Mouse (Mus musculus) layer of hippocampus, adult 9-10 months (tissue): ENCODE data around the gene Kirrel3.
A peak's percentile ranks its signal among the peaks of the same experiment; 100 is the strongest.

Source experiments
- DNase-seq: peaks from one replicate; pipeline ENCODE4 v3.0.0; 2022; ENCODE audit warnings: low spot score

Kirrel3 gene

DNA sequence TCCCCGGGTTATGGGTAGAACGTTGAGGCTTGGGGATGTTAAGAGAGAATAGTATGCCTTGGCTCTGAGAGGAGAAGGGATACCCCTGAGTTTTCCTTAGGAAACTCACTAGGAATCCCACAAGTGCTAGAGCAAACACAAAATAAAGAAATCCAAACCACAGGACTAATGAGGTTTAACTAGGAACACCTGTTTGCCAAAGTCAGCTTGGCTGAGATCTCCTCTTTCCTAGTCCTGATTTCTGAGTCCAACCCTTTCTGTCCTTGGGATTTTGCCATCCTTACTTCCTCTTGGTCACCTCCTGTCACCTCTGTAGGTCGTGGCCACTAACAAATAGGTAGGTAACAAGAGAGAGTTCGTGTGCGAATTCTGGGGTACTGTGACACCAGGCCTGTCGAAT is 540.6 kb downstream of the Kirrel3 start:
- DNase-seq: no peak

DNA sequence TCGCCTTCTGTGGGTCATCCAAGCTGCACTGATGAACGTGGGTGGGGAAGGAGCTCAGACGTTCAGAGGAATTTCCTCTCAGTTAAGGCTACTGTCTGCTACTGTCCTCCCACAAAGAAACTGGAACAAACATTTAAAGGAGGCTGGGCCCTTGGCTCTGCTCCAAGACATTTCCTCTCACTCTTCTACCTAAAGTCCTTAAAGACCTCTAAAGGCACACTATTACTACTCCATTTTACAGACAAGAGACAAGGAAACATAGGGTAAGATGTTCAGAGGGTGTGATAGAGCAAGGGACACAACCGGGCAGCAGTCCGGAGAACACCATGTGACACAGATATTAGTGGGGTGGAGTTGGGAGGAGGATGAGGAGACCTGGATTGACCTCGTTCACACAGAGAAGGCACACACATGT is 541.2 kb downstream of the Kirrel3 start:
- no peak for DNase-seq

DNA sequence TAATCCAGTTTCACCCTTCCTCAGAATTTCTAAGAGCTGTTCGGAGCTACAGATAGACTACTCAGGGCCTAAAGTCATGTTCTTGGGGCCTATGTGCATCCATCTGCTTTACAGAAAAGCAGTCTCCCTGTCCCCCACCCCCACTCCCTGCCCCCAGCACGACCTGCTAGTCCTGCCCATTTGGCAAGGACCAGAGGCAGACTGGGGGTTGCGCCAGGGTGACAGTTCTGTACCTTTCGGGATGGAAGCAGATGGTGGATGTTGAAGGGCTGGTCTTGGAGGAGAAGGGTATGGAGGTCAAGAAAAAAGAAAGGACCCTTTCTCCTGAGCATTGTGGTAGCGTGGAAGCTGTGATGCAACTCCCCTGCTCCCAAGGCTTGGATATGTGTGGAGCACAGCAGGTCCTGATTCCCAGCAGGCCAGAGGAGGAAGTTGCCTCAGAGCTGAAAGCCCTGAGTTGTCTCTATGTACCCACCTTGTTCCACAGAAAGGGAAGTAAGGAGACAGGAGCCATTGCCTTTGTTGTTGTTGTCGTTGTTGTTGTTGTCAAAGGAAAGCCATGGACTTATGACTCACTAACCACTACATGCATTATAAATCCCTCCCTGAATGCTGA is 541.8 kb downstream of the Kirrel3 start:
- no peak for DNase-seq

DNA sequence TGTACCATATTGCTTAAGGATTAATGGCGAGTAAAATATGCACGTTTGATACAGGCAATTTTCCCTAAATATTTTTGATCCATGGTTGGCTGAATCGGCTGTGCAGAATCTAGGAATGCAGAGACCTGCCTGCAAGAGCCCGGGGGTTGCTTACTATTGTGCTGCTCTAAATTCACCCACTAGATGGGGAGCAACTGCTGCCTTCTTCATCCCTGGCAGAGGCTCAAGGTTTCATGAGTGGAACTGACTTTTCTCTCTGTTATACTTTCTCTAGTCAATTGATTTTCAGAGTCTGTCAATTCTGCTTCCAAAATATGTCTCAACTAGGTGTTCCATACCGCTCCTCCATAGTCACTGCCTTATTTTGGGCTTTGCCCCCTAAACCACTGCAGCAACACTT is 545.1 kb downstream of the Kirrel3 start:
- peak; percentile 33 for DNase-seq

DNA sequence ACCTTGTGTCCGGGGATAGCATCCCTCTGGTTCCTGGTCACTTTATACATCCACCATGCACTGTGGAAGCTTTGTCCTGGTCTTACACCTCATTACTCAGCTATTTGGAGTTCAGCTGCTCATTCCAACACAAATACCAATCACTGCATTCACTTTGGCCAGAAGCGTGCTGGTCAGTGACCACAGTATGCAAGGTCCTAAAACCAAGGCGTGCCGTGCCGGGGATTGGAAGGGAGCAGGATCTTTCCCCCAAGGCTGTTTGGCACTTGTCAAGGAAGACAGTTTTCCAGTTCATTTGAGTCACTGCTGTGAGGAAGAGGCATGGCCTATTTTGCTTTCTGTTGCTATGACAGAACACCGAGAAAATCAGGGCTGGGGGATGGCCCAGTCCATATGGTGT is 546.8 kb downstream of the Kirrel3 start:
- no peak for DNase-seq

DNA sequence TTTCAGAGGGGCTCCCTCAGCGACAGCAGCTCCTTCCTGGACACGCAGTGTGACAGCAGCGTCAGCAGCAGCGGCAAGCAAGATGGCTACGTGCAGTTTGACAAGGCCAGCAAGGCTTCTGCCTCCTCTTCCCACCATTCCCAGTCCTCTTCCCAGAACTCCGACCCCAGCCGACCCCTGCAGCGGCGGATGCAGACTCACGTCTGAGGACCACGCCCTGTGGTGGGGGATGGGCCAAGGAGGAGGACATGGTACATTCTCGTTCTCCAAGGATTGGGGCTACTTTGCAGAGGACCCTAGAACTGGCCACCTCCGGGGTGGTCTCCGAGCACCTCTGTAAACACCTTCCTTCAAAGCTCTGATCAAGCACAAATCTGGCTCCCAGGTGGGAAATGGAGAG is 549.4 kb downstream of the Kirrel3 start:
- DNase-seq: no peak

DNA sequence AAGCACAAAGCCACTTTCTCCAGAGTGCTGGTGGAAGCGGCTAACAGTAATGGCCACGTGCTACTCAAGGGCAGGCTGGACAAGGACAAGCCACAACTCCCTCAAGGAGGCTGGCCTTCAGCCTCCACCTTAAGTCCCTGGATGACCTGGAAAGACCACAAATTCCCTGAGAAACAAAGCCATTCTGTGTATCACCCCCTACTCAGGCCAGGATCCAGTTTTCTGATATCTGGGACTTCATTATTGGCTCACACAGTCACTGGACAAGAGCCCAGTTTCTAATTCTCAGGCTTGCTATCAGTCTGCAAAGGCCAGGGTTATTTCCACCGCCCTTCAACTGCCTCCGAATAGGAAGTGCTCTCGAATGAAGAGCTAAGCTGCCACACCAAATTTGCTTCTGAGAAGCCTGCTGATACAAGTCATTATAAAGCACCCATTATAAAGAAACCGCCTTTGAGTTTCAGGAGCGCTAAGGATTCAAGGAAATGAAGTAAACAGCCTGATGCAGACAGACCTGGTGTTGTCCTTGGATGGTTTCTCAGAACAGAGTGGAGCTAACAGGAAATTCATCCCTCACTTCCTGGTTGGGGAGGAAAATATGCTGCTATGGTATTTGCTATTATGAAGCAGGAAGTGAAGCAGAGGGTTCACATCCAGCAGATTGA is 553.4 kb downstream of the Kirrel3 start:
- DNase-seq: no peak

DNA sequence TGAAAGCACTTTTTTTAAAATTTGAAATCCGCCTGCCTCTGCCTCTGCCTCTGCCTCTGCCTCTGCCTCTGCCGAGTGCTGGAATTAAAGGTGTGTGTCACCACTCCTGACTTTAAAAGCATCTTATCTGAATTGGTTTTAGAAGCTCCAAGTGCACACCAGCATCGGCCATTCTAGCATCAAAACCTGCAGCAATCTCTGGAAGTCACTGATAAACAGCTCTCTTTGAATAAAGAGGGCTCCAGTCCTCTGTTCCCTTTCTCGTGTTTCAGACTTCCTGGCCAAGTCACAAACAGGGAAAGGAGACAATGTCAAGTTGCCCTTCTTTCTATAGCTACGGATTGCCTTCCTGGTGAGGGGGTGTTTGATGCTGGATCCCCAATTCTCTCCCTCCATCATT is 554.2 kb downstream of the Kirrel3 start:
- DNase-seq: no peak

DNA sequence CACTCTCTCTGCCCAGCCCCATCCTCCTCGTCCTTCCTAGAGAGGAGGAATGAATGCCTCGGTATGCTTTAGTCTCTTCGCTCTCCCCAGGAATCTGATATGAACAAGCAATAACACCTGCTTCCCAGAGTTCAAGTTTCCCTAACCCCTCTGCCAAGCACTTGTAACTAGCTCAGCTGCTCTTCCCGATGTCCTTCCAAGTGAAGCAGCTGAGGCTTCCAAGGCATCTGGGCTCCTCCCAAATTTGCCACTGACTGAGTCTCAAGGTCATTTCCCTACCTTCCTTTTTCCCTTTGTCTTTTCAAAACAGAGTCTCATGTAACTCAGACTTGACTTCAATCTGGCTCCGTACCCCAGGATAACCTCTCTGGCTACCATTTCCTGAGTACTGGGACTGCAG is 555.8 kb downstream of the Kirrel3 start:
- DNase-seq: no peak

DNA sequence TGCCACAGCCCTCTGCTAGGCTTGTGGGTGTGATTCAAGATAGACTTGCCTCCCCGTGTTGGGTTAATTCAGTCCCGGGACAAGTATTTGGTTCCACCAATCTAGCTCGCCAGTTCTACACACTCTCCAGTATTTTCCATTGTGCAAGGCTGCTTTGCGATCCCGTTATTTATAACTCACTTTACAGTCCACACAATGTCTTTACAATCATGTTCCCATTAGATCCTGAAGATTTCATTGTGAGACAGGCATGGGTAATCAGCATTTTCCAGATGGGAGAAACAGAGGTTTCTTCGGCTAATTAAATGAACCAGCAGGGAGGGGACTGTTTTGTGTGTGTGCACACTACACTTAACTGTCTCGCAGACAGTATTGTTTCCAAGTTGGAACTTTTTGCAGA is 557.9 kb downstream of the Kirrel3 start:
- DNase-seq: no peak

DNA sequence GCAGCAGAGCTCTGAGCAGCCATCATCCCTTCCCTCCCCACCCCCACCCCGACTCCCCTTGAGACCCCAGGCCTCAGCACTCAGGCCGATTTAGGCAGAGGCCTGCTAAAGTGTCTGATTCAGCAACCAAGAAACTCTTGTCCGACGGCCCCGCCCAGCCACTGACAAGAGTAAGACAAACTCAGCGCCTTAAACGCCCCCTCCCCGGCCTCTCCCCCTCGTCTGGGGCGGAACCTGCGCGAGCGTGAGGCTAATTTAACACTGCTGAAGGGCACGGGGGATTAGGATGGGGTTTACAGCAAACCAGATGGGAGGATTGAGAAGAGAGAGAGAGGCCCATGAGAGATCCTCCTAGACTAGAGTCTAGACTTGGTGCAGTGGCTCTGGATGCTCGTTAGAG is 558.8 kb downstream of the Kirrel3 start:
- DNase-seq: no peak

DNA sequence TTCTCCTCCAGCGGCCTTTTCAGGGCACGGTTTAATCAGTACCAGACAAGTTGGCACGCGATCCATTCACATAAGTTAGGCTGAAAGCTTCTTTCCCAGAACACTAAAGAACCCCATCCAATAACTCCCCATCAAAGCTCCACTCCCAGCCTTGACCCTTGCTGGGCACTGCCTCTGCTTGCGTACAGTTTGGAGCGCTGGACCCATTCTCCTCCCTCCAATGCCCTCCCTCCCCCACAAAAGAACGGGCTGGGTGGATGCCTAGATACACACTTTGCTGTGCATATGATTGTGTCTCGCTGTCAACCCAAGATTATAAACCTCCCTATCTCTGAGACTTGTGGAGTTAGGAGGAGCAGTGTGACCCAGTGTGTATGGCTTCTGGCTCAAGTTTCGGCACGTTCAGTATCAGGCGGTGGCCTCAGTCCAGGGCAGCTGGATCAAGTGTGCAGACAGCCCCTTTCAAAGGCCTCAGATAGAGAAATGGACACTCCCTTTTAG is 559.4 kb downstream of the Kirrel3 start:
- no peak for DNase-seq

DNA sequence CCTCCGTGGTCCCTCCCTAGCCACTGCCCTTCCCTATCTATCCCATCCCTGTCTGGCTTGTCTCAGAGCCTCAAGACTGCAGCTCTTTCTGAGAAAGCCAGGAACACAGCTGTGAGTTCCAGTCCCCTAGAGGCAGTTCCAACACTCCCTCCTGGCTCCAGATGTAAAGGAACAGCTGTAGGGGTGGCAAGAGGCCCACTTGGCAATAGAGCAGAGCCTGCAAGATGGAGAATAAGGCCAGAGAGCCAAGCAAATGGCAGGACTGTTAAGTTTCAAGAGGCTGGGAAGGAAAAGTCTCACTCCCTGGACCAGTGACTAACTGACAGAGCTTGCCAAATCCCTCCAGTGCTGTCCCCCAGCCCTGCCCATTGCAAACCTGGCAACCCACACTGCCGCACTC is 560.1 kb downstream of the Kirrel3 start:
- no peak for DNase-seq

DNA sequence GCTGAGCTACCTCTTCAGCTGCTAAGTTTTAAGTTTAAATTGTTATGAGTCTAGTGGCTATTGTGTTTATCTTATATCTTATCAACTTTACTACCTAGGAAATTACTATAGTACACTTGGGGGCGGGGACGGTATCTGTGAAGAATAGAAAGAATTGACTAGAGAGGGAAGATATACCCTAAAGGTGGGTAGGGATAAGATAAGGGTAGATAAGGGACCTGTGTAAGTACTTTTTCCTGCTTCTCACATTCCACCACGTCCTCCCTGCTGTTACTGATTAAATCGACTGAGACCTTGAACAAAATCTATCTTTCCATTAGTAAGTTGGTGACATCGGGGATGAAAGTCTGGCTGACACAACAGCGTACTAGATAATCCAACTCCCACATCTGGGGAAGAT is 562.8 kb downstream of the Kirrel3 start:
- DNase-seq: no peak

DNA sequence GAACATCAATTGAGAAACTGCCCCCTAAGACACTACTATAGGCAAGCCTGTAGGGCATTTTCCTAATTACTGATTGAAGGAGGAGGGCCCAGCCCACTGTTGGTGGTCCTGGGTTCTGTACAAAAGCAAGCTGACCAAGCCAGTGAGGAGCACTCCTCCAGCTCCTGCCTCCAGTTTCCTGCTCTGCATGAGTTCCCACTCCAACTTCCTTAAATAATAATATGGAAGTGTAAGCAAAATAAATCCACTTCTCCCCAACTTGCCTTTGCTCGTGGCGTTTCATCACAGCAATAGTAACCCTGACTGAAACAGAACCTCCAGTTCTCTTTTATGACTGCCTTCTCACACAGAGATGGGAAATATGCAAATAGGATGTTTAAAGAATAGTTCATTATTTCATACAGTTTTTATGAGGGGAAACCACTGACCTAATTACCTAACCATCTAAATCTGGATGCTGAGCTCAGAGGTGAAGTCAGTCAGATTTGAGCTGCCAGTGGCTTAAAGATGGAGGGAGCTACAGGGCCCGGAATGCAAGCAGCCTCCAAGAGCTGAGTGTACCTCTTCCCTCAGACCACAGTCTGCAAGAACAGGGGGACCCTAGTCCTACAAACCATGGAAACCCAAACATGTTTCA is 564.3 kb downstream of the Kirrel3 start:
- no peak for DNase-seq

DNA sequence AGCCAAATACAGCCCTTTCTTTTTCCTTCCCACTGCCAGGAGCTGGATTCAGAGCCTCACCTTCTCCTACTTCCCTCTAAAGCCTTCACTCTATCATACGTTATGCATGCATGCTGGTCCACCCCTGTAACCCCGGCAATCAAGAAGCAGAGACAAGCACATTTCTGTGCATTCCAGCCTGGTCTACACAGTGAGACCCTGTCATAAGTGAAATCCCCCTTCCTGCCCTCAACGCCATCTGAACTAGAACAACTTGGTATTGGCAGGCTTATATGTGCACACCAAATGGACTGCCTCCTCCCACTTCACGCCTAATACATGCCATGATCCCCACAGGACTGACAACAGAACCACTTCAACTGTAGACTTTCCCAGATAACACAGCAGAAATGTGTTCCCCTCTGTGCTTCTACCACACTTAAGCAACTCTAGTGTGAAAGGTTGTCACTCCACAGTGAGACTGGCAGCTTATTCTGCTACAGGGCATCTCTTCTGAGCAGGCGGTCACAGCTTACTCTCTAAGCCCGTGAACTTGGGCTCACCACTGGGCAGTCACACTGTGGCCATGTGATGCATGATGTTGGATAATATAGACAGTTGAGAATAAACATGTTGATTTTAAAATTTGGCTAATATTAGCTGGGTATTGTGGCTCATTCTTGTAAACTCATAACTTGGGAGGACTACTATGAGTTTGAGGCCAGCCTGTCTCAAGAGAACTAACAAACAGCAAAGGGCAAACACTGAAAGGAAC is 565.2 kb downstream of the Kirrel3 start:
- DNase-seq: no peak

DNA sequence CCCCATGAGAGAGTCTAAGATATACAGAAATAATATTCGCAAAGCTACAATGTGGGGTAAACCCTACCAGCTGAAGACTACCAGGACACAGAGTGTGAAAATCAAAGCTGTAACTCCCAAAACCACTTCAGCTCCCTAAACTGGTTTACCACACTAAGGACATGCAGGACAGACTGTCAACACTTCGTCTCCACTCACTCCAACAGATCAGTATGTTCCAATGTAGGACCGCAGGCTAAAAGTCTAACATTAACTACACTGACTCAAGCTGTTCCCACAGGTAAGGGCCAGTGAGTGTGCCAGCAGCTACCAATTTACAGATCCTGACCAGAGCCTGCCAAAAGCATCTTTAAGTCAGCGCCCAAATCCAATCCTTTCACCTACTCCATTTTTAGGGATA is 566.0 kb downstream of the Kirrel3 start:
- no peak for DNase-seq

DNA sequence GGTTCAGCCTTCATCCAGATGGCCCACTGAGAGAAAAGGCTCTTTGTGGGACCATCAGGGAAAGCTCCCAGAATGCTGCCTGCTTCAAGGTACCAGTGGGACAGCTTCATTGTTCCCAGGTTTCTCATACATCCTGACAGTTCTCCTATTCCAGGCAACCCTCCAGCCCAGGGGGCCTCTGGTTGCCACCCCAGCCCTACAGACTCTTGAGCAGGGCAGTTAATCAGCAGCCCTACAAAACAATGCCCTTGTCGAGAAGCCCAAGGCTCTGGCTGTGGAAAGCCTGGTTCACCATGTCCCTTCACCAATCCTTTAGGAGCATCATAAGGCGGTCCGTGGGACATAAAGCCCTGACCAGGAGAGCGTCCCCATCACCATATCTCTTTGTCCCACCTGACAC is 567.0 kb downstream of the Kirrel3 start:
- no peak for DNase-seq

DNA sequence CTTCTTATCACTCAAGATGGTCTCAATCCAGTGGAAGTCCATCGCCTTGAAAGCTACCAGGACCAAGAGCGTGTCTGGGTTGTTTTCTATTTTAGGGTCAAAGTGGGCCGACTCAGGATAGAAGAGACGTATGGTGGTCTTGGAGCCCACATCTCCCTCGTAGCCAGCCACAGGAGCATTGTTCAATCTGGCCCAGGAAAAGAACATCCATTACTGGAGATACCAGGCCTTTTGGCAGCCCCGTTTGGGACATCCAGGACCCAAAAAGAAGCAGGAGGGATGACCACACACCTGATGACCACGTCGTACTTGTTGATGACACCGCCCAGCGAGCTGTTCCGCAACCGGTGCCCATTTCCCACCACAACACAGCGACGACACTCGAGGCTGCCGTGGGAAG is 567.4 kb downstream of the Kirrel3 start:
- DNase-seq: no peak

DNA sequence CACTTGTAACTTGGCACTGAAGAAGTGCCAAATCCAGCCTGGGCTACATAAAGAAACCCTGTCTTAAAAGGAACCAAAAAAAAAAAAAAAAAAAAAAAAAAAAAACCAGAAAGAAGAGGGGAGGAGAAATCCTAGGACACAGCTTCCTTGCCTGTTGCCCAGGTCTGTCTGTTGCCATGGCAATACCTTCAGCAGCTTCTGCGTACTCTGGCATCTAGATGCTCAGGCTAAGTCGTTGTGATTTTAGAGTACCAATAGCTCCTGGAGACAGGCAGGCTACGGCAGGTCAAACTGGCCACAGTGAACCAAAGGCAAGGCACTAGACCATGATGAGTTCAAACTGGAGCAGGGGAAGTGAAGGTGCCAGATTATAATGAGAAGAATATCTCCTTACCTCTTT is 568.0 kb downstream of the Kirrel3 start:
- DNase-seq: no peak

DNA sequence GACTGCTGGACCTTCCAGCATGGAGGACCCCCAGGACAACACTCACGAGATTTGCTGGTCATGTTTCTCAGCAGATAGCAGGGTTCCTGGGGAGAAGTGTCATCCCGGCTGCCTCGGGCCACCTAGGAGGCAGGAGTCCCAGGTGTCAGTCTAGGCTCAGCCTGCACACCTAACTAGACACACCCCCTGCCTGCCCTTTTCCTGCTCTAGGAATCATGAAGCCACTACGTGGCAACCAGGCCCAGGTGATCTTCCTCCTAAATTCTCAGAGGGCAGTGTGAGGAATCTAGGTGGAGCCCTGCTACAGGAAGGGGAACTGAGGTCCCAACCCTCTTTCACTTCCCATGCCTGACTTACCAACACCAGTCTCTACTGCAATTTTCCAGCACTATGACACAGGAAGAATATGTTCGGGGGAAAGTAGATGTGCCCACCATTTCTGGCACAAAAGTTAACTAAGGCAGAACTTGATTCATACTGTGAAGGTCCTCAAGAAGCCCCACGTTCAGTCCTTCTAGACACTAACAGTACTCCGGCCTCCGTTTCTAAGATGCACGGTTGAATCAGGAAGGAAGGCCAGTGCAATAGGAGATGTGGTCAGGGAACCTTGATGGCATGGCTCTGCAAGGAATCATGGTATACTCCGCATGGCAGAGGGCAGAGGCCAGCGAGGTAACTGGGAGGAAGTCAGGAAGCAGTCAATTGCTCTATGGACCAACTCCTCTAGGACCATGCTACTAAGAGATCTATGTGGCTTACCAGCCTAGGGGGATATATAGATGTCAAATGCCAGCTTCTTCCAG is 570.0 kb downstream of the Kirrel3 start:
- no peak for DNase-seq

DNA sequence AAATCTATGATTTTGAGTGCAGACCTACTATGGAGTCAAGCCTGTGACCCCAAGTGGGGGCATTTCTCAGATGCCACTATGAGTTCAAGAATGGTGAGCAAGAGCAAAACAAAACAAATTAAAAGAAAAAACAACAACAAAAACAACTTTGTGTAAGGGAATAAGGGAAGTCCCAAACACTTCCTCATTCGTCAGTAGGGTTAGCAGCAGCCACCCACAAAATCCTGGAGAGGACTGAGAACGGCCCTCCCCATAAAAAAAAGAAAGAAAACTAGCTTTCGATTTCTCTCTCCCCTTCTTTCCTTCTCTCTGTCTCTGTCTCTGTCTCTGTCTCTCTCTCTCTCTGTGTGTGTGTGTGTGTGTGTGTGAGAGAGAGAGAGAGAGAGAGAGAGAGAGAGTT is 570.9 kb downstream of the Kirrel3 start:
- DNase-seq: no peak
